Mouse (Mus musculus): ENCODE measurements at regions not wholly inside any gene's neighbourhood (a gene's known extent, or its start where the extent isn't known, plus 50 kb on each side); places are given as distances from the start of the nearest gene placed in this dataset.

DNA sequence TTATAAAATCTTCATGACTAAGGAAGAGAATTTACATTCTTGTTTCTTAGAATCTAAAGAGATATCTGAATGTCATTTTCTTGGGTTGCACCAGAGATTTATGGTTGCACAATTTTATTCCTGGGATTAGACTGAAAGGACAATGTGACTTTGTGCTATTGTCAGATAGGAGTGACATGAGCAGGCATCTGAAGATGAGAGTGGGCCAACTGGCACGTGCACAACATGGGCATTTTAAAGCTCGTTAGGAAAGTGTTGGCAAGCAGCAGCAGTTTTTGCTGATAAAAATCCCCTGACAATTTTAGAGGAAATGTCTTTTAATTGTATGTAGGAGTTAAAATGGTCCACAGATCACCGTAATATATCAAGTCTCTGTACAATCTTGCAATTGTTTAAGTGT, 178.9 kb upstream of the Tecrl start:
- DNase-seq (ENCODE audit: low spot score) (no peak), ATAC-seq (ENCODE audit: low read depth) (no peak)
- H3K27ac ChIP-seq (replicated peaks; ENCODE audit: low read depth, low read length): no peak overlapping the region
- no peaks in the 10 kb centered on the region for H3K36me3 ChIP-seq (ENCODE audit: control insufficient read depth, insufficient read depth, low read length)
- no peaks in the 10 kb centered on the region for H3K4me1 ChIP-seq (ENCODE audit: control insufficient read depth, insufficient read depth, low read length)
- no peaks in the 10 kb centered on the region for H3K9me3 ChIP-seq (ENCODE audit: control insufficient read depth, low read length)
- no peak overlapping the region for H3K4me3 ChIP-seq (ENCODE audit: low read depth, low read length)
- H3K4me2 ChIP-seq (ENCODE audit: low read depth, low read length): no peak overlapping the region
- 71% methylated on average over 3 of the region's 3 CpGs for WGBS
- no peaks in the 10 kb centered on the region for H3K27me3 ChIP-seq (replicated peaks; ENCODE audit: control insufficient read depth, insufficient read depth, low read length)
- no peak overlapping the region for H3K9ac ChIP-seq (ENCODE audit: low read depth, low read length)

GRCm38 (mm10) chr5:83518661-83519060, 163.7 kb upstream of the Tecrl start:
- H3K27me3 ChIP-seq (replicated peaks; ENCODE audit: control insufficient read depth, insufficient read depth, low read length): no peaks in the 10 kb centered on the region
- no peak overlapping the region for H3K9ac ChIP-seq (ENCODE audit: low read depth, low read length)
- no peaks in the 10 kb centered on the region for H3K4me1 ChIP-seq (ENCODE audit: control insufficient read depth, insufficient read depth, low read length)
- H3K36me3 ChIP-seq (ENCODE audit: control insufficient read depth, insufficient read depth, low read length): no peaks in the 10 kb centered on the region
- WGBS: 58% methylated on average over 1 of the region's 1 CpGs
- no peak for ATAC-seq (ENCODE audit: low read depth)
- H3K4me2 ChIP-seq (ENCODE audit: low read depth, low read length): no peak overlapping the region
- no peaks in the 10 kb centered on the region for H3K9me3 ChIP-seq (ENCODE audit: control insufficient read depth, low read length)
- peak; percentile 51 for DNase-seq (ENCODE audit: low spot score)
- no peak overlapping the region for H3K4me3 ChIP-seq (ENCODE audit: low read depth, low read length)
- H3K27ac ChIP-seq (replicated peaks; ENCODE audit: low read depth, low read length): no peak overlapping the region

- Histone ChIP-seq H3K4me1 (ENCODE audit: control insufficient read depth, insufficient read depth, low read length) (no peaks in the 10 kb centered on the region), H3K4me2 (ENCODE audit: low read depth, low read length) (no peak overlapping the region), H3K4me3 (ENCODE audit: low read depth, low read length) (no peak overlapping the region), H3K27me3 (replicated peaks; ENCODE audit: control insufficient read depth, insufficient read depth, low read length) (no peaks in the 10 kb centered on the region), H3K36me3 (ENCODE audit: control insufficient read depth, insufficient read depth, low read length) (no peaks in the 10 kb centered on the region), H3K9me3 (ENCODE audit: control insufficient read depth, low read length) (no peaks in the 10 kb centered on the region), H3K27ac (replicated peaks; ENCODE audit: low read depth, low read length) (no peak overlapping the region), H3K9ac (ENCODE audit: low read depth, low read length) (no peak overlapping the region)
- ATAC-seq (ENCODE audit: low read depth) (no peak), DNase-seq (ENCODE audit: low spot score) (peak; percentile 57)
- 4% methylated on average over 1 of the region's 1 CpGs for WGBS
These were observed 129.1 kb upstream of the Tecrl start for GRCm38 (mm10) chr5:83484135-83484534.

- peak; percentile 54 for DNase-seq (ENCODE audit: low spot score)
- ATAC-seq (ENCODE audit: low read depth): no peak
- WGBS: 5% methylated on average over 3 of the region's 3 CpGs
- Histone ChIP-seq H3K36me3 (ENCODE audit: control insufficient read depth, insufficient read depth, low read length) (no peaks in the 10 kb centered on the region), H3K27ac (replicated peaks; ENCODE audit: low read depth, low read length) (no peak overlapping the region), H3K27me3 (replicated peaks; ENCODE audit: control insufficient read depth, insufficient read depth, low read length) (no peaks in the 10 kb centered on the region), H3K4me3 (ENCODE audit: low read depth, low read length) (no peak overlapping the region), H3K4me2 (ENCODE audit: low read depth, low read length) (no peak overlapping the region), H3K4me1 (ENCODE audit: control insufficient read depth, insufficient read depth, low read length) (no peaks in the 10 kb centered on the region), H3K9ac (ENCODE audit: low read depth, low read length) (no peak overlapping the region), H3K9me3 (ENCODE audit: control insufficient read depth, low read length) (no peaks in the 10 kb centered on the region)
These were observed 85.3 kb upstream of the Tecrl start for GRCm38 (mm10) chr5:83440259-83440658.

DNA sequence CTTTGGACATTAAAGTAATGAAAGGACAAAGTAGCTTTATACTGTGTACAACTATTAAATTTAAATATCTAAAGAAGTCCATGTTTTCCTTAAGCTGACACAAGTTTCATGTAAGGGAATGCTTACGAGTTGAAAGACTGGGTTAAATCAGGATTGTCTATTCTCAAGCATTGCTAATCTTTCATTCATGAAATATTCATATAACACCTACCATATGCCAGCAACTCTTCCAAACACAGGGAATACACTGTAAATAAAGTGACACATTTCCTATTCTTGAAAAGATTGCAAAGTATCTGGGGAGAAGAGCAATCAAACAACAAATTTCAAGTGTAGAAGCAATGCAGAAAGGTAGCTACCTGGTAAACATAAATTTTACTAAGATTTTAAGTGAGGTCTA, 81.5 kb upstream of the Tecrl start:
- 74% methylated on average over 1 of the region's 1 CpGs for WGBS
- ATAC-seq (ENCODE audit: low read depth) (no peak), DNase-seq (ENCODE audit: low spot score) (no peak)
- no peaks in the 10 kb centered on the region for H3K36me3 ChIP-seq (ENCODE audit: control insufficient read depth, insufficient read depth, low read length)
- H3K4me2 ChIP-seq (ENCODE audit: low read depth, low read length): no peak overlapping the region
- no peak overlapping the region for H3K9ac ChIP-seq (ENCODE audit: low read depth, low read length)
- H3K4me3 ChIP-seq (ENCODE audit: low read depth, low read length): no peak overlapping the region
- no peaks in the 10 kb centered on the region for H3K27me3 ChIP-seq (replicated peaks; ENCODE audit: control insufficient read depth, insufficient read depth, low read length)
- no peaks in the 10 kb centered on the region for H3K4me1 ChIP-seq (ENCODE audit: control insufficient read depth, insufficient read depth, low read length)
- no peak overlapping the region for H3K27ac ChIP-seq (replicated peaks; ENCODE audit: low read depth, low read length)
- no peaks in the 10 kb centered on the region for H3K9me3 ChIP-seq (ENCODE audit: control insufficient read depth, low read length)

GRCm38 (mm10) chr5:83421708-83422107, 66.7 kb upstream of the Tecrl start:
- 74% methylated on average over 5 of the region's 5 CpGs for WGBS
- H3K9me3 ChIP-seq (ENCODE audit: control insufficient read depth, low read length): no peaks in the 10 kb centered on the region
- DNase-seq (ENCODE audit: low spot score): peak; percentile 2
- no peaks in the 10 kb centered on the region for H3K27me3 ChIP-seq (replicated peaks; ENCODE audit: control insufficient read depth, insufficient read depth, low read length)
- ATAC-seq (ENCODE audit: low read depth): no peak
- no peak overlapping the region for H3K27ac ChIP-seq (replicated peaks; ENCODE audit: low read depth, low read length)
- no peaks in the 10 kb centered on the region for H3K36me3 ChIP-seq (ENCODE audit: control insufficient read depth, insufficient read depth, low read length)
- no peak overlapping the region for H3K9ac ChIP-seq (ENCODE audit: low read depth, low read length)
- no peak overlapping the region for H3K4me2 ChIP-seq (ENCODE audit: low read depth, low read length)
- no peaks in the 10 kb centered on the region for H3K4me1 ChIP-seq (ENCODE audit: control insufficient read depth, insufficient read depth, low read length)
- no peak overlapping the region for H3K4me3 ChIP-seq (ENCODE audit: low read depth, low read length)

DNA sequence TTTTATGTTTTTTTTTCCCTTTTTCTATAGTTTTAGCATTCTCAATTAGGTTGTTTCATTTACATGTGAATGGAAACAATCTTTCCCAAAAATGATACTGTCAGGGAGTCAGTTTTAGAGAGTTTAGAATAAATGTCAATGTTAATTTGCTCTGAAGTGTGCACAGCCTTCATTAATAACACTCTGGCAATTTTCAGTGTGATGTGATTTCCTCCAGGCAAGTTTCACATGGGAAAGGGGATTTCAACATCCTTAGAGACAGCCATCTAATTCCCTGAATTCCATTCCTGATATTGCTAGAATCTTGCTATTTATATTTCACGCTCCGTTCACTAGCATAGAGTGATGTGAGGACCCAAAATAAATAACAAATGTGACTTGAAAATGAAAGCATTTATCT, 55.2 kb upstream of the Tecrl start:
- 67% methylated on average over 2 of the region's 2 CpGs for WGBS
- Histone ChIP-seq H3K27ac (replicated peaks; ENCODE audit: low read depth, low read length) (no peak overlapping the region), H3K4me3 (ENCODE audit: low read depth, low read length) (no peak overlapping the region), H3K36me3 (ENCODE audit: control insufficient read depth, insufficient read depth, low read length) (no peaks in the 10 kb centered on the region), H3K4me1 (ENCODE audit: control insufficient read depth, insufficient read depth, low read length) (no peaks in the 10 kb centered on the region), H3K9me3 (ENCODE audit: control insufficient read depth, low read length) (no peaks in the 10 kb centered on the region), H3K27me3 (replicated peaks; ENCODE audit: control insufficient read depth, insufficient read depth, low read length) (no peaks in the 10 kb centered on the region), H3K9ac (ENCODE audit: low read depth, low read length) (no peak overlapping the region), H3K4me2 (ENCODE audit: low read depth, low read length) (no peak overlapping the region)
- peak; percentile 7 for DNase-seq (ENCODE audit: low spot score)
- ATAC-seq (ENCODE audit: low read depth): no peak

GRCm38 (mm10) chr5:83405266-83405954, 50.4 kb upstream of the Tecrl start:
- Histone ChIP-seq H3K9me3 (ENCODE audit: control insufficient read depth, low read length) (no peaks in the 10 kb centered on the region), H3K36me3 (ENCODE audit: control insufficient read depth, insufficient read depth, low read length) (no peaks in the 10 kb centered on the region), H3K4me1 (ENCODE audit: control insufficient read depth, insufficient read depth, low read length) (no peaks in the 10 kb centered on the region), H3K27ac (replicated peaks; ENCODE audit: low read depth, low read length) (no peak overlapping the region), H3K4me2 (ENCODE audit: low read depth, low read length) (no peak overlapping the region), H3K9ac (ENCODE audit: low read depth, low read length) (no peak overlapping the region), H3K27me3 (replicated peaks; ENCODE audit: control insufficient read depth, insufficient read depth, low read length) (no peaks in the 10 kb centered on the region), H3K4me3 (ENCODE audit: low read depth, low read length) (no peak overlapping the region)
- DNase-seq (ENCODE audit: low spot score) (peak; percentile 34), ATAC-seq (ENCODE audit: low read depth) (no peak)
- WGBS: 58% methylated on average over 4 of the region's 4 CpGs
